Mouse (Mus musculus): Measurements from ENCODE around the gene Snrnp35.
"Not testable (repeated sequence)": the region's sequence is repeated elsewhere in the genome, so short reads cannot be mapped to it uniquely, and the experiment has no call there.

Snrnp35 gene

DNA sequence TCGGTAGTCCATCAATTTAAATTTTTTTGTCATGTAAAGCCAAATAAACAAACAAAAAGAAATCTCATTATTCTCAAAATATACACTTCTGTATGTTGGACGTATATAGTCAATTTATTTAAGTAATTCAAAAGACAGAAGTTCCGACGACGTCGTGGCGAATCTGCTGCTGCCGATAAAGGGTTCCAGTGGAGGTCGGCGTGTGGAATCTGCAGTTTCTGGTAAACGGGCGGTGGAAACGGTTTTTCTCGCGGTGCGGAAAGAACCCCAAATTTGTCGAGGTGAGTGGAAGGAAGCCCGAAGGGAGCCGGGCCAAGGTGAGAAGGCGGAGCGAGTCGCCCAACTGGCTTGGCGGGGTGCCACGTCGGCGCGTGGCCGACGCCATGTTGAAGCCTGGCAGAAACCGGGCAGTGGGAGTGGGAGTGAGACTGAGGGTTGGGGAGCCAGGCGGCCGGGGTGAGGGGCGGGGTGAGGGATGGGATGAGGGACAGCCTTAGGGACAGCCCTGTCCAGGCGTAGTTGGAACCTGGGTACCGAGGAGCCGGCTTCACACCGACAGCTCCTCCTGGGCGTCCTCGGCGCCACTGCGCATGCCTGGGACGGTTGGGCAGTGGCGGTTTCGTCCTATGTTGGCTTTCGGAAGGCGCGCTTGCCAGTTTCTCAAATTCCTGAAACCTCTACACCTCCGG lies at the start of gene Snrnp35:
Snrnp35 (plus strand) TSS at position 169 of the 689 bp plus-strand sequence.
- DNase-seq (ENCODE audit: low read depth, low spot score), result peak; percentile 94

DNA sequence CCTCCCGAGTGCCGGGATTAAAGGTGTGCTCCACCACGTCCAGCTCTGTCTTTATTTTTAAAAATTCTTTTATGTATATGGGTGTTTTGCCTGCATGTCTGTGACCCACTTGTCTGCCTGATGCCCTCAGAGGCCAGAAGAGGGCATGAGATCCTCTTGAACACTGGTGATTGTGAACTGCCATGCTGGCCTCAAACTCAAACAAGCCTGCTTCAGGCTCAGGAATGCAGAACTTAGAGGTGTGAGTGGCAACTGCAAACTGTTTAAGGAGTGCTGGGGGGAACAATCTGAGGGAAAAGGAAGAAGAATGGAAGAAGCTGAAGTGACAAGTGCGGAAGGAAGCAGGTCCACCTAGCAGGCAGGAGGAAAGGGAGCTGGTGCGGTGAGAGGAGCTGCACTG lies 44.7 kb upstream of the Snrnp35 start:
- DNase-seq (ENCODE audit: low read depth, low spot score), result no peak

- no peak for DNase-seq (ENCODE audit: low read depth, low spot score)
These were observed 44.2 kb upstream of the Snrnp35 start for GRCm38 (mm10) chr5:124438746-124439145.

GRCm38 (mm10) chr5:124439447-124440093 lies 43.4 kb upstream of the Snrnp35 start, which contains the start of gene Kmt5a:
Gene Kmt5a (plus strand): TSS chr5:124439930.
- peak; percentile 100 for DNase-seq (ENCODE audit: low read depth, low spot score)

DNA sequence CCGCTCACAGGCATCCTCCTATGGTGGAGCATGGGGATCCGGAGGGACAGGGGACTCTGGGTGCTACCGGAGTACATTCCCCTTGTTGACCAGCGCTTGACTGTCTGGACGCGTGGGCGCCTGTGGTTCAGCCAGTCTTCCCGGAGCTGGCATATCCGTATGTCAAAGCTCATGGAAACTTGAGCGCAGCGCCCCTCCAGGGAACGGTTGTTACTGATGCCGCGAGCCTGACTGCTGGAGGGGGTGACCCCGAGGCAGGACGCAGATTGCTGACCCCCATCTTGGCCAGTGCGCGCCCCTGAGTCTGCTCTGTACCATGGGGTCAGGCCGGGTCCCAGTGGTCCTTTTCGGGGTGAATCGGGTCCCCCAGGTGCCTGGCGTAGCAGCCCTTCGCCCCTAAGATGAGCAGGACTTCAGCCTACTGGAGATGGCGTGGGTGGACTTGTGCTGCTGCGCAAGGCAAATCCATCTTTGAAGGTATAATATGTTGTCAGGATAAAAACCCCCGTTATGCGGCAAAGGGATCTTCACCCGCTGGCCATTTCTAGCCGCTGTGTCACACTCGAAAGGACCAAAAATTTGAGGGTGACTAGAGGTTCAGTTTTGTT lies 42.7 kb upstream of the Snrnp35 start:
- peak; percentile 74 for DNase-seq (ENCODE audit: low read depth, low spot score)

- no peak for DNase-seq (ENCODE audit: low read depth, low spot score)
These were observed 40.3 kb upstream of the Snrnp35 start for GRCm38 (mm10) chr5:124442628-124443027.

GRCm38 (mm10) chr5:124444208-124444607 lies 38.7 kb upstream of the Snrnp35 start:
- DNase-seq (ENCODE audit: low read depth, low spot score), result no peak

GRCm38 (mm10) chr5:124444661-124445561 lies 38.0 kb upstream of the Snrnp35 start:
- DNase-seq (ENCODE audit: low read depth, low spot score), result peak; percentile 83

GRCm38 (mm10) chr5:124445621-124446293 lies 37.2 kb upstream of the Snrnp35 start:
- peak; percentile 44 for DNase-seq (ENCODE audit: low read depth, low spot score)

DNA sequence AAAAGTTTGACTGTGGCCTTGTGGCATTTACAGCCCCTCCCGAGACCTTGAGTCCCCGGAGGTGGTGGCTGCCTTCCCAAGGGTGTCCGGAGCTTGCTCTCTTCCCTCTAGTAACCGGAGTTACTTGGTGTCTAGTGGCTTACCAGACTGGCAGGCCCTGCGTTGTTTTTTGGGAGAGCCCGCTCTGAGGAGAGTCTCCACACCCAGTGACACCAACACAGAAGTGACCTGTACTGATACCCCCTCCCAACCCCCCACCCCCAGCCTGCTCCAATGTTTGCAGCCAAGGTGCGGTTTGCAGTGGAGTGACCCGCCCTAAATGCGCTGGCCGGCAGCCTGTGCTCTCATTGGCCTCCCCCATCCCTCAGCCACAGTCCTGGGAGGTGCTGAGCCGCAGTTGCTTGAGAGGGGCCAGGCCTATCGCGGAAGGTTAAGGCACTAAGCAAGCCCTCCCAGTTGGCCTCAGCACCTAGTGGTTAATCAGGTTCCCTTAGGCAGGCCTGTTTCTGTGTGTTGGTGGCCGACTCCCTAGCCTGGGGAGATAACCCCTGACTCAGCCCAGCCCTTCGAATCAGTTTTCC lies 36.5 kb upstream of the Snrnp35 start:
- DNase-seq (ENCODE audit: low read depth, low spot score), result peak; percentile 94

GRCm38 (mm10) chr5:124449494-124449893 lies 33.4 kb upstream of the Snrnp35 start:
- DNase-seq (ENCODE audit: low read depth, low spot score), result no peak

DNA sequence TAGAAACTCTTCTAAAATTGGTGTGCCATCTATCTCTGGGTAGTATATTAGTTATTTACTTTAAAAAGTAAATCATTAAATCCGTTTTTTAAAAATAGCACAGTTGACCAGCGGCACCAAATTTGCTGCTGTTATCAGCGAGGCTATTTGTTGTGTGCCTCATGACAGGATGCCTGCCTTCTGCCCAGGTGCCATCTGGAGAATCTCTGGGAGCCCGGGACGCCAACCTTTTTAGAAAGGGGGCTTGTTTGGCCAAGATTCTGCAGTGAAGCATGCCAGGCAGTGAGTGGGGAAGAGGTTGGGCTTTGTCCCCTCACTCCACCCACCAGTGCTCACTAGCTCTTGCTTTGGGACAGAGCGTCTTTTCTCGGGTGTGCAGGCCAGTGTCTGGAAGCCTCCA lies 32.9 kb upstream of the Snrnp35 start:
- no peak for DNase-seq (ENCODE audit: low read depth, low spot score)

- no peak for DNase-seq (ENCODE audit: low read depth, low spot score)
These were observed 32.1 kb upstream of the Snrnp35 start for GRCm38 (mm10) chr5:124450641-124451340.

DNA sequence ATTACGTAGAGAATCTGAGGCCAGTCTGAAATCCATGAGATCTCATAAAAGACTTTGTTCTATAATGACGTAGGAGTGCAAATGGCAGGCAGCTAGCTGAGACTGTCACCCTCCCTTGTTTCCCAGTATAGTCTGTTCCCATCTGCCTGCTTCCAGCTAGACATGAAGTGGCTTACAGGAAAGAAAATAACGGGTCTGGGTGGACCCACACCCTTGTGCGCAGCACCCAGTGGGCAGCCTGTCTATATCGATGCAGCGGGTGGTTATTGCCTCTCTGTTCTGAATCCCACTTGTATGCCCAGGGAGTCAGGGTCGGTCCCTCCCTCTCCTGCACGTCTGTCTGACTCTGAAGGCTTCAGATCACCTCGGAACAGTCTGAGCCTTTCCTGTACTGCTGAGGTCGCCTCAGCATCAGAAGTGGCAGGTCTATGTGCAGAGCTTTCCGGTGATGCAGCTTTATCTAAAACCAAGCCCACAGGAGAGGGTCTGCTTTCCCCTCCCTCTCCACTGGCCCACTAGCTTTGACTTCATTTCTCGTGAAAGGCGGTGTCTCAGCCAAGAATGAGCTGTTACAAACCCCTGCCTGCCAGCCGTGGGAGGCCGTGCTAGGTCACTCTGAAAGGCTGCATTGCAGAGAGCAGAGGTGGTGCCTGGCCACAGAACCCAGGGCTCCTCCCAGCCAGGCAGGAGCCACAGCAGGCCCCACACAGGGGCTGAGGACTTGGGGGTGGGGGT lies 30.3 kb upstream of the Snrnp35 start:
- no peak for DNase-seq (ENCODE audit: low read depth, low spot score)

DNA sequence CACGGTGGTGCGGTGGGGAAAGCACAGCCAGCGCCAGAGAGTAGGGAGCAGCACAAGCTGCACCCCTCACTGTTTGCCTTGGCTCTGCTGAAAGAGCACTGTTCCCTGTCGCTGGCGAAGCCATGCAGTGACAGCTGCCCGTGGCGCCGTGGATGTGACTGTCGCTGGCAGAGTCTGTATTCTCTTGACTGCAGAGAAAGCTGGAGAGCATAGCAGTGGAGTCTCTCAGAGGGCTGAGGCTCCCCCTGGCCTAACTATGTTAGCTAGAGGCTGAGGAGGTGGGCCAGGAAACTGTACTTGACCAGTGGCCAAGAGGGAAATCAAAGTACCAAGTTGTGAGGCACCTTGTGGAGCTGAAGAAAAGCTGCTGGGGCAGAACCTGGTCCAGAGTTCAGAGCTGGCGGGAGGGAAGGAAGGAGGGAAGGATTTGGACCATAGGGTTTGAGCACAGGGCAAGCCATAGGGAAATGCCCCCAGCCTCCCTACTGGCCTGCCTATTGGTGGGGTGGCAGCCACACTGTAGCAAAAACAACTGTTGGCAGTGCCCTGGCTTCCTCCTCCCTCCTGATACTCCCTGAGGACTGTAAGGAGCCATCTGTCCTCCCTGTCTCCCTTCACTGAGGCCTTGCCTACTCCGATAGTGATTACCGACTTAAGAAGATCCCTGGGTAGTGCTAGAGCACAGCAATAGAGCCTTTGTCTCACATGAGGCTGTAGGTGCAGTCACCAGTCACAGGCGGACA lies 29.4 kb upstream of the Snrnp35 start:
- no peak for DNase-seq (ENCODE audit: low read depth, low spot score)

- DNase-seq (ENCODE audit: low read depth, low spot score), result peak; percentile 53
These were observed 28.9 kb upstream of the Snrnp35 start for GRCm38 (mm10) chr5:124454082-124454419.

- DNase-seq (ENCODE audit: low read depth, low spot score), result no peak
These were observed 26.2 kb upstream of the Snrnp35 start for GRCm38 (mm10) chr5:124456762-124457161.

DNA sequence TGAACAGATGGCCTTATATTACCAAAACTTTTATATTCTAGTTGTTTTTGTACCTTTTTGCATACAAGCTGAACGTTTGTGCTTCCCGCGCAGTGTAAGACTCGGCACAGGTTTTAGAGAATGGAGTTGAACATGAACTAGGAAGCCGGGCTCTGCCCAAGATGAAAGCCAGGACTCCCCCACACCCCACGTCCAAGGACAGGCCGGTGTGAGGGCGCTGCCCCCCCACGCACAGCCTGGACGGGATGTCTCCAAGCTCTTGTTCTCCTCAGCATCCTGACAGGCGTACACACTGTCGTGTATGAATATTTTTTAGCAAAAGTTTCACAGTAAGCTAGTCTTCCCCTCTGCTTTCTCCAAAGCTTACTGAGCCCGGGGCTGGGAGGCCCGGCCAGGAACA lies 22.0 kb upstream of the Snrnp35 start:
- not testable (repeated sequence) for DNase-seq (ENCODE audit: low read depth, low spot score)
